Mouse (Mus musculus) cerebellum, postnatal 4 days (tissue): Measurements from ENCODE around the gene Adam1b.
A peak's percentile ranks its signal among the peaks of the same experiment; 100 is the strongest.
"Not testable (repeated sequence)": the region's sequence is repeated elsewhere in the genome, so short reads cannot be mapped to it uniquely, and the experiment has no call there.

Experiments used
- DNase-seq, 2 experiments: peaks; one replicate each; pipeline ENCODE4 v3.0.0; 2022; ENCODE audit warnings: low spot score in 2 of 2, mixed read lengths in 1 of 2

The Adam1b gene

DNA sequence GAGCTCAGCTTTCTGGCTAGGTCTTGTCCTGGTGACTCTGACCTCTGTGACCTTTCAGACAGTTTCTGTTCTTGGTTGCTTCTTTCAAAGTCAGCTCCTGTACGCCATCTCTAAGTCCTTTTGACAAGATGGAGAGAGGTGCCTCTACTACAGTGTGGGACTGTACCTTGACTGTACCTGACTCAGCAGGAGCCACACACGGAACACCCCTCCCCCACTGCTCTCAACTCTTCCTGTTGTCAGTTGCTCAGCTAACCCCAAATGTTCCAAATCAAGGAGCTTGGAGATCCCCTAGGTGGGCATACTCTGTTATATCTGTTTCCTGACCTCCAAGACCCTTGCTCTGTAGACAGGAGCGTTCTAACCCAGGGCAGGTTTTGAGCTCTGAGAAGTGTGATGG, at the start of gene Adam1b:
Adam1b (minus strand) TSS at position 205 of the 400 bp plus-strand sequence.
- no peak for DNase-seq

DNA sequence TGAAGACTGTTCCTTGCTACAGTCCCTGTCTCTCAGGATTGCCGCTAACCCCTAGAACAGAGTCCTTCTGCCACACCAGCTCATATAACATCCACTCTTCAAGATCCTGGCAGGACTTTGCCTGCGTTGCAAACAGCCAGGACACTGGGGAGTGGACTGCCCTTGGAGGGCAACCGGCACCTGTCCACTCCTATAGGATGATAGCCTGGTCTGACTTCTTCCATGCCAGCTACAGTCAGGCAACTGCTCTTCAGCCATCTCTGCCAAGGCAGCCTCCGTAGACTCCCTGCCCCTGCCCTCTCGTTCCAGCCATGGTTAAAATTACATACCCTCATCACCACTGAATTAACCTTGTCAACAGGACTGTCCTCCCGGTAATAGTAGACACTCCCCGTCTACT, 46.0 kb upstream of the Adam1b start:
- DNase-seq, result no peak

DNA sequence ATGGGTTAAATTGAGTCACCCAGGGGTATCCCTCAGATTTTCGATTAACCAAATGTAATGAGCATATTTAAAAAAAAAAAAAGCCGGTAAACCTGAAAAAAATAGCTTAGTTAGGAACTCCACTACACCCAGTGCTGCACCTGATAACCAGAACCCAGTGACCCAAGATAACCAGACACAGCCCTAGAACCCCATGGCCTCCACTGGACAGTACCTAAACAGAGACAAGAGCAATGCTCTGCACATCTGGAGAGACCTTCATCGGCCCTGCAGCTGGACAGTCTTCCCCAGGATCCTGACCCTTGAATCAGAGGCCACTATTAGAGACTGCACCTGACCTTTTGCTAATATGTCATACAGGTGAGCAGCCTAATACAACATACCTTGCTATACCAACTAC, 43.8 kb upstream of the Adam1b start:
- DNase-seq, result no peak

DNA sequence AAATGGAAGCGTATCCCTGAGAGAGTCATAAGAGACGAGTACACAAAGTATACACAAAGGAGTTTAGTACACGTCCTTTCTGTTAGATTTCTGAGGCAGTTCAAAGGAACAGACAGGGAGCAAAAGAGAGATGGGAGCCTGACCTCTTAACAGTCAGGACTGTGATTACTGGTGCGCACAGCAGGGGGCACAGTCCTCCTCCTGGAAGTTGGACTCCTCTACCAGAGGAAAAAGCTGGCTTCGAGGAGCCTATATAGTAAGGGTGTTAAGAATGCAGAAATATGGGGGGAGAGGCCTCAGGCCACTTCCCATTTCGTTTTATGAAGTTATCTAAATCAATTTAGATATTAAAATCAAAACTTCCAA, 43.3 kb upstream of the Adam1b start:
- DNase-seq, result peak in 1 of 2 experiments; percentile 46

DNA sequence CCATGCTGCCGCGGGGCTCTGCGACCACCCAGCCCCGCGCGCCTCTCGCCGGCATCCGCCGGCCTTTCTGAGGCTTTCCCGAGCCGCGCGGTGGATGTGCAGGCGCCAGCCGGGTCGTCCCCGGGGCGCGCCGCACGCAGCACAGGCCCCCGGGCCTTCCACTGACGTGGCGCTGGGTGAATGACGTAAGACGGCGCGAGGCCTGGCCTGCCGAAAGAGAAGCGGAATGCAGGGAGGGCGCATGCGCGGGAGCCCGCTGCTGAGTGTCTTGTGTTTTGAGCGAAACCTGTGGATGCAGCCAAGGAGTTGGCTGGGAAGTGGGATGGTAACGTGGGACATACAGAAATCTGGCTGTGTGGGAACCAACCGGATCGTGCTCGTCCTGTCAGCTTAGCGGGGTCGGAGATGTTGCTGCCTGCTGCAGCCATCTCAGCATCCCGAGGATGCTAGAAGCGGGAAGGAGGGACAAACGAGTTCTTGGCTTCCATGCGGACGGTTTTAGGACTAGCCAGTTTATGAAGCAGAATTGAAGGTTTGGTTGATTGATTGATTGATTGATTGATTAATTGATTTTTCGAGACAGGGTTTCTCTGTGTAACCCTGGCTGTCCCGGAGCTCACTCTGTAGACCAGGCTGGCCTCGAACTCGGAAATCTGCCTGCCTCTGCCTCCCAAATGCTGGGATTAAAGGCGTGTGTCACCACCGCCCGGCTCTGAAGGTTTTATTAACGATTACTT, 42.7 kb upstream of the Adam1b start, which contains the start of gene Mapkapk5:
Mapkapk5 (minus strand) TSS at position 113 of the 737 bp plus-strand sequence.
- DNase-seq, result peak; percentile 95 to 97

DNA sequence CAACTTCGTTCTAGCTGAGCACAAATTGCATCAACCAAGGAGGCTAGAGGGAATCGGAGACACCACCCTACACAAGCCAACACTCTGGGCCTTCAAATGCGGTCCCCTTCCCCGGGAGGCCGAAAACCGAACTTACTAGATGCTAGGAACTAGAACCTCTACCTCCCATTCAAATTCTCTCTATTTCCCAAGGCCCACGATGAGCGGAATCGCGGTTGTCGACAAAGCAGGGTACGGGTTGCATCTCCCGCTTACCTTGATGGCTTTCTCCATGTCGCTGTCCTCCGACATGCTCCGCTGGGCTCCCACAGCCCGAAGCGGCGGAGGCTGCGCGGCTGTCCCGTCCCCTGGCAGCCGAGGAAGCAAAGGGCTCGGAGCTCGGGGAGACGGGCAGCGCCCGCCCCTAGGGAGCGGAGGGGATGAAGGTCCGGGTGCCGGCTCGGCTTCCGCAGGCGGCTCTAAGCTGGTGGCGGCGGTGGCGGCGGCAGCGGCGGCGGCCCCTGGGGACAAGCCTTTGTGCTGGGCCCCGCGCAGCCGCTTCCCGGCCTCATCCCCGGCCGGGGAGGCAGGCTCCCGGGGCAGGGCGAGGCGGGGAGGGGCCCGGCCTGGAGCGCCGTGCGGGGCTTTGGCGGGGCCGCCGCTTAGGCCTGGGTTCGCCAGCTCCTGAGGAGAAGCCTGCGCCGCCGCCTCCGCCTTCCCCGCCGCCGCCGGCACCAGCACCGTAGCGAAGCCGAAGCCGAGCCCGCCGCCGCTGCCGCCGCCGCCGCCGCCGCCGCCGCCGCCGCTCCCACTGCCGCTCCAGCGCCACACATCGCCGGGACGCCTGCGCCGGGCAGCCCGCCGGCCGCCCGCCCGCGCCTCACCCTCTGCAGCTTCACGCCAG, 41.9 kb upstream of the Adam1b start, which contains the start of the genes Adam1a and Gm42878:
Adam1a (minus strand) TSS at position 573 of the 883 bp plus-strand sequence.
Gm42878 (minus strand) TSS at position 573 of the 883 bp plus-strand sequence.
- no peak for DNase-seq

DNA sequence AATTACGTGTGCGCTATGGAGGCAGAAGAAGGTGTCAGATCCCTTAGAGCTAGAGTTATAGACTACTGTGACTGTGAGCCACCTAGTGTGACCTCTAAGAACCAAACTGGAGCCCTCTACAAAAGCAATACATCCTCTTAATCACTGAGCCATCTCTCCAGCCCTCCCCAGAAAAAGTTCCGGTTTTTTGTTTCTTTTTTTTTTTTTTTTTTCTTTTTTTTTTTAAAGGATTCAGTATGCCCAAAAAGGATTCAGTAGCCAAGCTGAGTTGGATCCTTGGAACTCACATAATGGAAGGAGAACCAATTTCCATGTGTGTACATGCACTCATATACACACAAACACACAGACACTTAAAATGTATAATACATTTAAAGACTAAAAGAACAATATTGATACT, 40.1 kb upstream of the Adam1b start:
- DNase-seq, result no peak

DNA sequence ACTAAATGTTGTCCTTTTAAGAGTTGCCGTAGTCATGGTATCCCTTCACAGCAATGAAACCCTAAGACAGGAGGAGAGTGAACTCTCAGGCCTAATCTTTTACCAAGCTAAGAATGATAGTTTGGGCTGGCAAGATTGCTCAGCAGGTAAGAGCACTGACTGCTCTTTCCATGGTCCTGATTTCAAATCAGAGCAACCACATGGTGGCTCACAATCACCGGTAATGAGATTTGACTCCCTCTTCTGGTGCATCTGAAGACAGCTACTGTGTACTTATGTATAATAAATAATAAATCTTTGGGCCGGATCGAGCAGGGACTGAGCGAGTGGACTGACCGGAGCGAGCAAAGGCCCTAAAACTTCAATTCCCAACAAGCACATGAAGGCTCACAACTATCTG, 38.0 kb upstream of the Adam1b start:
- no peak for DNase-seq

DNA sequence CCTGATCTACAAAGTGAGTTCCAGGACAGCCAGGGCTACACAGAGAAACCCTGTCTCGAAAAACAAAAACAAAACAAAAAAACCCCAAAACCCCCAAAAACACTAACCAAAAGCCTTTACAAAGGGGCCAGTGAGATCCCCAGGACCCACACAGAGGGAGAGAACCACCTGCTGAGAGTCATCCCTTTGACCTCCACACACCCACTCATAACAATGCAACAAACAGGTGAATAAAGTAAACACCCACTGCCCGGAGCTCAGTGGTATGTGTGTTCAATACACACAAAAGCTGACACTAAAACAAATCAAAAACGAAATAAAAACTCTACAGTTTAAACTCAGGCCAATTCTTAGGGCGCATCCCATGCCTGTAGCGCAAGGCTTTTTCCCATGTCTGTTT, 36.8 kb upstream of the Adam1b start:
- DNase-seq, result no peak

DNA sequence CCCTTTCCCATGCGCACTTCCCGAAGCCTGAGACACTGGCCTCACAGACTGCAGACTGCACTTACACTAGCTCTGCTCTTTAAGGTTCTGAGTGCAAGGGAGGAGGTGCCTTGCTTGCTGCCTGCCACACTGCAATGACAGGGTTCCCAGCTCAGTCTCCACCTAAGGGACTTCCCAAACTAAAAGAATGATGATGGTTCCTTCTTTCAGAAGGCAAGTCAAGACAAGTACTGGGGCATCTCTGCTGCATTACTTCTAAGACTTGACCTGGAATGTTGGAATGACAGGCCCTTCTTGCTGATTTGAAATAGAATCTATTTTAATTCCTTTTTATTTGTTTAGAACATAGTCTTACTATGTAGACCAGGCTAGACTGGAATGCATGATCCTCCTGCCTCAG, 34.4 kb upstream of the Adam1b start:
- DNase-seq, result no peak

DNA sequence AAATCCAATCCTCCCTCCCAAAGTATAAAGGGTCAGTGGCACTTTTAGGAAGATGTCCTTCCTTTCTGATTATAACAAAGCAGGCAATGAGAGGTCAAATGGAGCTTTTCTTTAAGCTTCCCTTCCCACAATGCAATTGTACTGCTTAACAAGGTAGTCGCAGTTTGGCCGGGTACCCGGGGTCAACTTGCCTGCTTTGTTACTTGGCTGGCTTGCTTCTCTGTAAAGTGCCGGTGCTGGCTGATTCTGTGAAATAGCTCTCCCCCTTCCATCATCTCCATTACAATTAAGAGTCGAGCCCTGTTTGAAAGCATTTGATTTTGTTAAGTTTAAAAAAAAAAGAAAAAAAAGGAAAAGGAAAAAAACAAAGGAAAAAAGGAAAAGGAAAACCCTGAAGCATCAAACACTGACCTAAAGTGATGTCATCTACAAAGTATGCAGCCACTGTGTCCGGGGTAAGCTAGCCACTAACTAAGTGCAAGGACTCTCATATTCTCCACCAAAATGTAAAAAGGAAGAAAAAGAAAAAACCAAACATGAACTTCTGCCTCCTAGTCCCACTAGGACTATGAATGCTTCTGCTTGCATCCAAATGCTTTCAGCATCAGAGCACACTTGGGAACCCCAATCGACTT, 33.8 kb upstream of the Adam1b start:
- no peak for DNase-seq

DNA sequence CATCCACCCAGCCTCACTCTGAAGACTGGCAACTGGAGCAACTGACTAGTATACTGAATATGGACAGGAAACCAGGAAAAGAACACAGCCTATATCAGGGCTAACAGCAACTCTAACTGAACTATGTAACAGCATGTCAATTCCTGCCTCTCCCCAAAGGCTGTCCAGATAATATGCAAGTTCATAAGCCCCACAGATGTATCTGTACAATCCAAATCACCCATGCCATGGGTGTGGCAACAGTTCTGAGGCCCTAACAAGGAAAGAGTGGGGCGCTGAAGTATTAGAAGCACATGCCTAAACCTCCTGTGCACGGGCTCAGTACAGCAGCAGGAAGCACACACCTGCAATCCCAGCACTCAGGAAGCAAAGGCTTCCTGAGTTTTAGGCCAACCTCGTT, 31.9 kb upstream of the Adam1b start:
- DNase-seq, result no peak

DNA sequence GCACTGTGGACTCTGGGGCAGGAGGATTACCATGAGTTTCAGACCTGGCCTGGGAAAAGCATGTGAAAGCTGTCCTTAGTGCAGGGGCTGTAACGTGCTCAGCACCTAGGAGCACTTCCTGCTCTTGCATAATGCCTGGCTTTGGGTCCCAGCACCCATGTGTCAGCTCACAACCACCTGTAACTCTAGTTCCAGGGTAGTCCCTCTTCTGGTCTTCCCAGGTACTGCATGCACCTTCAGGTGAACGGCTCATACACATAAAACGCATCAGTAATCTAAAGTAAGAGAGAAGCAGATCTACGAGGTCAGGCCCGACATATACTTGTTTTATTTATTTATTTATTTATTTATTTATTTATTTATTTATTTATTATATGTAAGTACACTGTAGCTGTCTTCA, 31.3 kb upstream of the Adam1b start:
- peak in 1 of 2 experiments; percentile 21 for DNase-seq

DNA sequence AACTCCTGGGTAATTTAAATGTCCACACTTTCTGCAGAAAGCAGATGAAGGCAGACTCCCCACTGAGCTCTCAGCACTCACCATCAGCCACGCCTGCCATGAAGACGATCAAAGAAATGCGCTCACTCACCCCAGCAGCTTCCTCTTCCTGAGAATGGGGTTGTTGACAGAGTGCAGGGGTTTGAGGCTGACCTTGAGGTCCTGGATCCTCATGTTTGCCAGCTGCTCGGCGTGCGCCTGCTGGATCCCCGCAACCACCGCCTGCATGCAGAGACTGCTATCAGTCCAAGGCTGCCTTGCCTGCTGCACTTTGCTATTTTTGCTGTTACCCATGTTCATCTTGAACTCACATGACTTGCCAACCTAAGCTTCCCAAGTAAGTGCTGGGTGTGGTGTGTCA, 23.7 kb upstream of the Adam1b start:
- no peak for DNase-seq

DNA sequence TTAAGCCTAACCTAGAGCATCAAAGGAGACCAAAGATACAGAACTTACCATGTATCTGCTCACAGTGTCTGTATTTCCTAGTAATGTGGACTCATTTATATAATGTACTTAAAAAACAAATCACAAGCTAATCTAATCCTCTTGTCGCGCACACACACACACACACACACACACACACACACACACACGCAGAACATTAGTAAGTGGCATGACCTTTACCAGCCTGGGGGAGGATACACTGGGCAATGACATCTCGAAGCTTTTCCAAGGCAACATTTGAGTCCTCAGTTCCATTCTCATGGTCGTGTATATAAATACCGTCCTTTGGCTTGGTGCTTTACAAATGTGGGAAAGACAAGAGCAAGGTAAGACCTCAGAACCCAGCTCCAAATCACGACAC, 23.3 kb upstream of the Adam1b start:
- DNase-seq, result no peak

DNA sequence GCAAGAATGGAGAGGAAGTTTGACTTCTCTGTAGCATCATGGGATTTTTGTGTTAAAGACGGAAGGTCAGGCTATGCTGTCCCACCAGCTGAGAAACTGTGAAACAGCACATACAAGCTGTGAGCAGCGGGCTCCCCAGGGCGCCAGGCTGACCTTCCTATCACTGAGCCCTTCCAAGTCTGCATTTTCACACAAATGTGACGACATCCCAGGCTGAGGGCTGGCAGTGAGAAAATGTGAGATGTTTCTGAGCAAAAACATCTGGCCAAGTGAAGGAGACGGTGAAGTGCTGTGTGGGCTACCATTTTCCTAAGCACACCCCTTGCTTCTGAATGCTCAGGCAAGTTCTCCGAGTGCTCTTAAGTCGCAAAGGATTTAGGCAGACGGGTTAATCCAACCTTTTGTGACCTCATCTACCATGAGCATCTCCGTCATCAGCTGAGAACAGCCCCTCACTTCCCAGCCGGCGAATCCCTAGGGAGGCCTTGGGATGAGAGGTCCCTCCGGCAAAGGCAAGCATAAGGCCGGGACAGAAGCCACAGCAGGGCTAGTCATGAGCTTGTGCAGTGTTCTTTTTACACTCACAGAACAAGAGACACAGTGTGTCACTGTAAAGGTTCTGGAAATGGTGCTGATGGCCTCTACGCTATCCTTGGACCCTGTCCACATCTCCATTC, 22.7 kb upstream of the Adam1b start:
- DNase-seq, result no peak

DNA sequence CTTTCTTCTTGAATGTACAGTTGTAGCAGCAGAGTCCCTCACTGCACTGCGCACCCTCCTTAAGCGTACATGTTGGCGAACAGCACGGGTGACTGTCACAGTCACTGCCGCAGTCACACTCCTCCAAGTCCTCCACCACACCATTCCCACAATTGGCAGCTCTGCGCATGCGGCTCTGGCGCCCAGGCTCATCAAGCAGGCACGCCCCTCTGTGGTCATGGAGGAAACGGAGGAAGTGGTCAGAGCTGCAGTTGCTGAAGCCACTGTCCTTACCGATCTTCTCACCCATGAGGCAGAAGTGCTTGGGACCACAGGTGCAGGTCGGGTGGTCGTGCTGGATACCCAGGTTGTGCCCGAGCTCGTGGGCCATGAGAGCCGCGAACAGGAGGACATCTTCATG, 16.5 kb upstream of the Adam1b start:
- not testable (repeated sequence) for DNase-seq

DNA sequence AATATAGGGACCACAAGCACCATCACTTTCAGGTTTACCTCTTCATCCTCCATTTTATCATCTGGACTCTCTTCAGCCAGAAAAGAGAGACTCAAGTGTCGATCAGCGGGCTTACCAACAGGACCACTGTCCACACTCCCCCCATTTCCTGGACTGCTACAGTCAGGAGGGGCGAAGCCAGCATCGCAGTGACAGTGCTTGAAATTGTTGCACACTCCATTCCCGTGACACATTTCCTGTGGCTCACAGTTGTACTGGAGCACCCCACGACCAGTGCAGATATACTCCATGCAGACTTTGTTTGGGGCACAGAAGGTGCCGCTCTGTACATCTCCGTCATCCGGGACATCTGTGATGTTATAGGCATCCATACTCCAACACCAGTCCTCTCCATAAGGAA, 15.7 kb upstream of the Adam1b start:
- no peak for DNase-seq

DNA sequence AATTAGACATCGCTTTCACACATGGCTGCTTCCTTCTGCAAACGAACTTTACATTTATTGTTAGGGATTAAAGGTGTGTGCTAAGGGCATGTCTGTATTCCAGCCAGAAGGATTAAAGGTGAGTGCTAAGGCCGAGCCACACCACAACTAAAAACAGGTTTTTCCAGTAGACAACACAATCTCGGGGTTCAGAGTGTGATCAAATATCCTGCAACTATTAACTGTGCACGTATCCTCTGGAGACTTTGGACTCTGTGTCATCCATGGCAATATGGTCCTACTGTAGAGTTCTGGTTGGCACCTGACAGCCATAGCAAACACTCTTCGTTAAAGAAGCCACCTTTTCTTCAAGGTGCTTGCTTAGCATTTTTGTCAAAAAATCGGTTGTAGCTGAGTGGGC, 6.8 kb upstream of the Adam1b start:
- DNase-seq, result no peak

DNA sequence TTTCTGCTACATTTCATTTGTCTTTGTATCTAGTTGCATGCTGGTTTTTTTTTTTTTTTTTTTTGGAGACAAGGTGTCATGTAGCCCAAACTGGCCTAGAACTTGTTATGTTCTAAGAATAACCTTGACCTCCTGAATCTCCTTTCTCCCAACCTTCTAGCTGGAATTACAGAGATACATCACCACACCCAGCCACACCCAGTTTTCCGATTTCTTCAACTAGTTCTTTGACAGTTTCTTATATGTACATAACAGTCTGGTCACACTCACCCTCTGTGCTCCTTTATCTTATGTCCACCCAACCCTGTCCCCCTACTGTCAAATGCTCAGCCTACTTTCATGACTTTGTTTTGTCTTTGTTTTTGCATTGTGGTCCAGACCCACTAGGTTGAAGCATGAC, 3.6 kb upstream of the Adam1b start:
- no peak for DNase-seq

DNA sequence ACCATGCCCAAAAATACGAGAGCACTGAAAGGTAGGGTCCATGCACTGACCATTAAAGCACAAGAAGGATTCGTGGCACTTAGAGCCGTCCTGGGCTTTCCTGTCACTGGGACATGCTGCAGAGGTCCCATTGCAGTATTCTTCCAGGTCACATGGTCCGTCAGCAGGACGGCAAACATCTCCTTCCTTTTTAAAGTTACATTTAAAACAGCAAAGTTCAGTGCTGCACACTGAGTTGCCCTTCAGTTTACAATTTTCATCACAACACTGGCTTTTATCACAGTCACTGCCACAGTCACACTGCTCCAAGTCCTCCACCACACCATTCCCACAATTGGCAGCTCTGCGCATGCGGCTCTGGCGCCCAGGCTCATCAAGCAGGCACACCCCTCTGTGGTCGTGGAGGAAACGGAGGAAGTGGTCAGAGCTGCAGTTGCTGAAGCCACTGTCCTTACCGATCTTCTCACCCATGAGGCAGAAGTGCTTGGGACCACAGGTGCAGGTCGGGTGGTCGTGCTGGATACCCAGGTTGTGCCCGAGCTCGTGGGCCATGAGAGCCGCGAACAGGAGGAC, 1.7 kb downstream of the Adam1b start:
- DNase-seq, result not testable (repeated sequence)
